In the genomic region with DNA sequence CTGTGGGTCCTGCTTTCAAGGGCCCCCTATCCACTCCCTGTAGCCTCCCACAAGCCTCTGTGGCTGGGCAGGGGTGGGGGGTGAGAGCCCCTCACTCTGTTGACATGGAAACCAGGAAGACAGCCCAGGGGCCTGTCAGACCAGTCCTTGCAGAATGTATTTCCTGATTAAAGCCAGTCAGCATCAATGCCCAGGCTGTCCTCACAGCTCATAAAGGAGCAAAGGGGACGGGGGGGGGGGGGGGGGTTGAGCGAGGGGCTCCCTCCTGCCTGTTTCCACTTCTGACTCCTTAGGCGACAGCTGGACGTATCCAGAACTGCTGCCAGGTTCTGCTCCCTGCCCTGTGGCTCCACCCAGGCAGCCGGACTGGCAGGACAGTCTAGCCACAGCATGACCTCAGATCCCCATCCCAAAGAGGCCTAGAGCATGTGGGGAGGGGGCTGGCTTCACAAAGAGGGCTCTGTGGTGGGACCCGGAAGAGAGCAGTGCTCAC, we compare ENCODE assay signal across 9 mouse cellular contexts. TPM values are rescaled to one million over a fixed set of nuclear protein-coding genes. Genes with fewer than 3 reads are reported as not detected.
DNase-seq lines count a peak whose midpoint lies in the region; ATAC-seq and TF ChIP-seq lines count a peak whose summit lies in the region.
"Had no signal": no experiment of that assay in that cellular context is flagged by ENCODE, and none has a peak within 500 bp of the region (broad histone marks: within the 10 kb centered on the region; RNA-seq: fewer than 3 reads in every experiment).

No protein-coding gene starts in this region.

- 7% methylated on average over 5 of the region's 6 CpGs for WGBS in kidney, embryonic 14.5 days
- WGBS in embryonic facial prominence, embryonic 13.5 days = 6% methylated on average over 5 of the region's 6 CpGs
- 2% methylated on average over 6 of the region's 6 CpGs for WGBS in hindbrain, embryonic 14.5 days

- no peak overlapping the region for H3K4me2 ChIP-seq in kidney, embryonic 14.5 days (replicated peaks; ENCODE audit: low read depth, low read length)
- H3K4me2 ChIP-seq in embryonic facial prominence, embryonic 13.5 days = peak overlapping the region; percentile 36
- H3K4me2 ChIP-seq in hindbrain, embryonic 14.5 days (replicated peaks) = 0 out of 2 replicates have a peak overlapping the region, but pooled peaks have one; percentile 8
- no peak overlapping the region for H3K4me2 ChIP-seq in myocyte (ENCODE audit: low read depth)

- H3ac ChIP-seq in myocyte (ENCODE audit: control insufficient read depth, insufficient read length) = no peak overlapping the region

- H3K36me3 ChIP-seq in kidney, embryonic 14.5 days (ENCODE audit: control insufficient read depth, insufficient read depth, low read length) = no peaks in the 10 kb centered on the region
- 0 out of 2 replicates have a peak, but pooled peaks cover 5% of the 10 kb centered on the region for H3K36me3 ChIP-seq in embryonic facial prominence, embryonic 13.5 days
- H3K36me3 ChIP-seq in hindbrain, embryonic 14.5 days (replicated peaks; ENCODE audit: control insufficient read depth, insufficient read depth) = no peaks in the 10 kb centered on the region
- no peaks in the 10 kb centered on the region for H3K36me3 ChIP-seq in myocyte (ENCODE audit: control insufficient read depth, insufficient read depth)

- H3K9me3 ChIP-seq in kidney, embryonic 14.5 days (ENCODE audit: control insufficient read depth, low read length) = no peaks in the 10 kb centered on the region
- no peaks in the 10 kb centered on the region for H3K9me3 ChIP-seq in embryonic facial prominence, embryonic 13.5 days
- H3K9me3 ChIP-seq in hindbrain, embryonic 14.5 days (ENCODE audit: control insufficient read depth, low read length) = no peaks in the 10 kb centered on the region

- peaks cover 35% of the 10 kb centered on the region for H3K4me1 ChIP-seq in kidney, embryonic 14.5 days (ENCODE audit: control insufficient read depth, insufficient read depth, low read length)
- H3K4me1 ChIP-seq in embryonic facial prominence, embryonic 13.5 days = peaks cover 74% of the 10 kb centered on the region
- peaks cover 66% of the 10 kb centered on the region for H3K4me1 ChIP-seq in hindbrain, embryonic 14.5 days (replicated peaks; ENCODE audit: control insufficient read depth, insufficient read depth, low read length)

- no peak overlapping the region for H3K4me3 ChIP-seq in kidney, embryonic 14.5 days (ENCODE audit: low read length)
- H3K4me3 ChIP-seq in embryonic facial prominence, embryonic 13.5 days = no peak overlapping the region
- H3K4me3 ChIP-seq in hindbrain, embryonic 14.5 days (replicated peaks; ENCODE audit: low read length) = no peak overlapping the region
- H3K4me3 ChIP-seq in myocyte = no peak overlapping the region

- no peak for TF ChIP-seq POLR2A in myocyte (IDR thresholded peaks at IDR 0.05; ENCODE audit: insufficient read length, low read depth)

- peak overlapping the region; percentile 65; the same call in 1 of the 2 replicates for H3K27ac ChIP-seq in kidney, embryonic 14.5 days (ENCODE audit: low read depth, low read length)
- peak overlapping the region; percentile 83 for H3K27ac ChIP-seq in embryonic facial prominence, embryonic 13.5 days
- 0 out of 2 replicates have a peak overlapping the region, but pooled peaks have one; percentile 44 for H3K27ac ChIP-seq in hindbrain, embryonic 14.5 days

- ATAC-seq in kidney, embryonic 14.5 days (ENCODE audit: low FRiP score, low TSS enrichment) = peak; percentile 44; the same call in 1 of the 2 replicates
- no peak; the same call in none of the 2 replicates for ATAC-seq in embryonic facial prominence, embryonic 13.5 days (ENCODE audit: insufficient number of reproducible peaks, insufficient read depth, low FRiP score, low TSS enrichment, low read depth)
- ATAC-seq in hindbrain, embryonic 14.5 days (ENCODE audit: low FRiP score) = peak; percentile 19; the same call in 1 of the 2 replicates

- H3K27me3 ChIP-seq in kidney, embryonic 14.5 days (ENCODE audit: control insufficient read depth, insufficient read depth, low read length) = no peaks in the 10 kb centered on the region
- no peaks in the 10 kb centered on the region for H3K27me3 ChIP-seq in embryonic facial prominence, embryonic 13.5 days
- H3K27me3 ChIP-seq in hindbrain, embryonic 14.5 days (ENCODE audit: control insufficient read depth, insufficient read depth, low read length) = no peaks in the 10 kb centered on the region
- H3K27me3 ChIP-seq in myocyte (ENCODE audit: control insufficient read depth, insufficient read depth, insufficient read length) = no peaks in the 10 kb centered on the region

- no peaks in the 10 kb centered on the region for H3K79me2 ChIP-seq in myocyte (ENCODE audit: control insufficient read depth, insufficient read depth)

- DNase-seq in kidney, adult 8-10 months = no peak
- DNase-seq in hindbrain, embryonic 14.5 days (ENCODE audit: low spot score) = no peak
- DNase-seq in right cerebral cortex, postnatal 14 days = no peak
- DNase-seq in cerebellum, adult 8-10 months = no peak
- DNase-seq in frontal cortex, postnatal 36 days (ENCODE audit: low spot score in 2 of 2) = no peak
- DNase-seq: adrenal gland, adult 8-10 months had no signal

- peak overlapping the region; percentile 18 for H3K9ac ChIP-seq in kidney, embryonic 14.5 days (ENCODE audit: low read depth, low read length)
- 0 out of 2 replicates have a peak overlapping the region, but pooled peaks have one; percentile 38 for H3K9ac ChIP-seq in embryonic facial prominence, embryonic 13.5 days
- H3K9ac ChIP-seq in hindbrain, embryonic 14.5 days = no peak overlapping the region; the same call in 1 of the 2 replicates

TF ChIP-seq in myocyte, 11 proteins besides CTCF, POLR2A, EP300 and RAD21:
- TF ChIP-seq E2F4 (IDR thresholded peaks at IDR 0.05; ENCODE audit: insufficient read depth) (no peak), MYOD1 (IDR thresholded peaks at IDR 0.05; ENCODE audit: control insufficient read depth in 1 of 3, insufficient read length in 2 of 3, low read depth in 2 of 3) (peak in 1 of 3 experiments; percentile 47), MYOG (IDR thresholded peaks at IDR 0.05; ENCODE audit: control insufficient read depth in 1 of 3, insufficient read depth in 1 of 3, insufficient read length in 2 of 3, low read depth in 2 of 3) (peak in 2 of 3 experiments; percentile 7 to 53)

RNA-seq across cellular contexts. Expression of a gene that starts 18.1 kb away (rescaled TPM):
- 3.0 and 4.0 TPM in 2 replicates for polyA plus RNA-seq in kidney, embryonic 14.5 days (2014; fragmentation: Nextera tagmentation; extraction: Ambion mirVana)
- 6.2 and 8.6 TPM in 2 replicates for polyA plus RNA-seq in embryonic facial prominence, embryonic 13.5 days (2015; fragmentation: Nextera tagmentation; extraction: Ambion mirVana)
- polyA plus RNA-seq in hindbrain, embryonic 14.5 days (2014; fragmentation: Nextera tagmentation; extraction: Ambion mirVana) = 10.6 and 14.1 TPM in 2 replicates
- polyA plus RNA-seq in myocyte (2012; fragmentation: generic; extraction: Trizol) = 0.12 TPM

RNA-seq across cellular contexts. Expression of a gene that starts 38.9 kb away (rescaled TPM):
- polyA plus RNA-seq in kidney, embryonic 14.5 days (2014; fragmentation: Nextera tagmentation; extraction: Ambion mirVana) = not detected in 2 replicates
- polyA plus RNA-seq in embryonic facial prominence, embryonic 13.5 days (2015; fragmentation: Nextera tagmentation; extraction: Ambion mirVana) = not detected in 2 replicates
- 1.2 and 2.4 TPM in 2 replicates for polyA plus RNA-seq in hindbrain, embryonic 14.5 days (2014; fragmentation: Nextera tagmentation; extraction: Ambion mirVana)
- polyA plus RNA-seq in myocyte (2012; fragmentation: generic; extraction: Trizol) = not detected

RNA-seq across cellular contexts. Expression of a gene that starts 46.4 kb away (rescaled TPM):
- 0.49 TPM in 1 of 2 replicates, not detected in the other for polyA plus RNA-seq in kidney, embryonic 14.5 days (2014; fragmentation: Nextera tagmentation; extraction: Ambion mirVana)
- polyA plus RNA-seq in embryonic facial prominence, embryonic 13.5 days (2015; fragmentation: Nextera tagmentation; extraction: Ambion mirVana) = 1.0 and 2.2 TPM in 2 replicates
- 1.2 TPM in 1 of 2 replicates, not detected in the other for polyA plus RNA-seq in hindbrain, embryonic 14.5 days (2014; fragmentation: Nextera tagmentation; extraction: Ambion mirVana)
- not detected for polyA plus RNA-seq in myocyte (2012; fragmentation: generic; extraction: Trizol)

RNA-seq across cellular contexts. Expression of a gene that starts 49.4 kb away (rescaled TPM):
- polyA plus RNA-seq in kidney, embryonic 14.5 days (2014; fragmentation: Nextera tagmentation; extraction: Ambion mirVana) = 0.30 and 0.57 TPM in 2 replicates
- 0.95 and 3.7 TPM in 2 replicates for polyA plus RNA-seq in embryonic facial prominence, embryonic 13.5 days (2015; fragmentation: Nextera tagmentation; extraction: Ambion mirVana)
- polyA plus RNA-seq in hindbrain, embryonic 14.5 days (2014; fragmentation: Nextera tagmentation; extraction: Ambion mirVana) = 0.36 TPM in 1 of 2 replicates, not detected in the other
- polyA plus RNA-seq in myocyte (2012; fragmentation: generic; extraction: Trizol) = not detected

Comparison
In these comparisons a context has a peak if more than half of its experiments do, and no peak if none do; other contexts are left out.
1. H3K4me2 ChIP-seq: peak in embryonic facial prominence, embryonic 13.5 days (single experiment) and hindbrain, embryonic 14.5 days (single experiment); none in kidney, embryonic 14.5 days (single experiment) and myocyte (single experiment).
2. Peak in every context shown above with its lines, with median percentiles within 50 percentile points of each other: H3K27ac ChIP-seq.